Mouse (Mus musculus) T-helper 1 cell (primary cell): ENCODE data around the gene Dclre1c.
"Not testable (repeated sequence)": the region's sequence is repeated elsewhere in the genome, so short reads cannot be mapped to it uniquely, and the experiment has no call there.

Experiments
- in situ Hi-C: fragments of 300-600 bp; cut with MboI, MseI; formaldehyde crosslinking; loops from one replicate; pipeline ENCODE4 v1.15.1; 2025; ENCODE audit warnings: high pct_unique_total_duplicates

The Dclre1c gene

DNA sequence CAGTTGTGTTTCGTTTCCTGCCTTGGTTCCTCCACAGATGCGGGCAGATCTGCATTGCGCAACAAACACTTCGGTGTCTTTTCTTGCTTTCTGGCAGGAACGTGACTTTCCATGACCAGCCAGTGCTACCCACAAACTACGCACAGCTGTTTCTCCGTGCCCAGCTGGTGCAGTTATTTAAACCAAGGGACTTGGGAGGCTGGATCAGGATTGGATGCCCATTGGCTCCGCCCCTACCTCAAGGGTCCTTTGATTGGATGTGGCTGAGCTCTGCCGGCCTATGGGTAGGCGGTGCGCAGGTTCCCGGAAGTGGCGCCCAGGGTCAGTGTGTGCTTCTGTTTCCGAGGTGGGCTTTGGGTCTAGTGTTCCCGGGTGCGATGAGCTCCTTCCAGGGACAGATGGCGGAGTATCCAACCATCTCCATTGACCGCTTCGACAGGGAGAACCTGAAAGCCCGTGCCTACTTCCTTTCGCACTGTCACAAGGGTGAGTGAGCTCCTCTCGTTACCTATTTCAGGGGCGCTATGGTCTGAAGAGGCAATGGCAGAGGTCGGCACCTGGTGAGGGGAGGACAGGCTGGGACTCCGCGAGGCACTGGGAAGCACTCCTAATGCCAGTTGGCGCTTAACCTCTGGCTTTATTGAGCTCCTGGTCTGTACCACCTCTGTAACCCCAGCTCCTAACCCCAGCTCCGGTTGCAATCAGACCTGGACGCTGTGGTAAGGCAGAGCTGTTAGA is at the start of gene Dclre1c:
Dclre1c (plus strand) TSS at position 291 of the 738 bp plus-strand sequence.
- in situ Hi-C loops: no loop called here

DNA sequence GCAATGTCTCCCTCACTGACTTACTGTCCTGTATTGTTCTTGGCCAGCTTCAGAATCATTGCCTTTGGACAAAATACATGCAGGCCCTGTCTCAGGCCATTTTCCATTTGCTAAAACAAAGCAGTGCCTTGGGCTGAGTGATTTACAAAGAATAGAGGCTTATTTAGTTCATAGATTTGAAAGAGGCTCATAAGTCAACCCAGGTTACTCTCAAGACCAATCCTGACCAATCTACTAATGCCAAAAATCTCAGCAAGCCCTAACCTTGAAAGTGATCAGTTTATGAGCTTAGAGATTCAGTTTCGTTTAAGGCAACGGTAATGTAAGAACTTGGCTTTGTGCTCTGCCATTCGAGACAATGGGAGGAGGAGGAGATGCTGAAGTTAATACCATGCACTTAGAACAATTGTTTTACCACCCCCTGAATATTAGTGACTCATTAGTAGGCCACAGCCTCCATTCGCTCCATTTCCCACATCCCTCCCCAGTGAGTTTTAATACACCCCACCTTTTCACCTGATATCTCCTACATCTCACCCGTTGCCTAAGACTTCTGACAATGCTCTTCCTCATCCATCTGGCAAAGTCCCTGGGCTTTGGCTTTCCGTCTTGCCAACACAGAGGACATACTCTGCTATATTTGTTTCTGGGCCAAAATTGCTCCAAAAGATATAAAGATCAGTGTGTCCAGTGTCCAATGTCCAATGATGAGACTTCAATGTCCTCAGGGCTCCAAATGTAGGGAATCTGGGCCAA is 36.6 kb upstream of the Dclre1c start:
- in situ Hi-C loops: no loop called here

- in situ Hi-C loops: no loop called here
Observed at GRCm38 (mm10) chr2:3391945-3392344, 32.0 kb upstream of the Dclre1c start.

GRCm38 (mm10) chr2:3397110-3397509 is 26.8 kb upstream of the Dclre1c start, which contains the start of gene Olah:
Gene Olah (minus strand): TSS chr2:3397210.
- in situ Hi-C loops: not testable (repeated sequence)

- in situ Hi-C loops: no loop called here
Observed at GRCm38 (mm10) chr2:3405981-3406380, 17.9 kb upstream of the Dclre1c start.

DNA sequence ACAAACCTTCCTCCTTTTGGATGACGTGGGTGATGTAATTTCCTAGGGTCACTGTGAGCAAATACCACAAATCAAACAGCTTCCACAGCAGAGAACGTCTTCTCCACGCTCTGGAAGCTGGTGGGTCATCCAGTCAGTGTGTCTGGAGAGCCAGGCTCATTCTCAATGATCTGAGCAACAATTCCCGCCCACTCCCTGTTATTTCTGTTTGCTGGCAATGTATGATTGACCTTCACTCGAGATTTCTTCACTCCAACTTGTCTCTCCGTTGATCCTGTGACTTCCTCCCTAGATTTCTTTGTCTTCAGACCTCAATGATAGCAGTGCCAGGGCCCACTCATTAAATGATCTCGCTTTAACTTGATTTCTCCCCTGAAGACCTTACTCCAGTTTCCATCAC is 16.2 kb upstream of the Dclre1c start:
- in situ Hi-C loops: no loop called here

DNA sequence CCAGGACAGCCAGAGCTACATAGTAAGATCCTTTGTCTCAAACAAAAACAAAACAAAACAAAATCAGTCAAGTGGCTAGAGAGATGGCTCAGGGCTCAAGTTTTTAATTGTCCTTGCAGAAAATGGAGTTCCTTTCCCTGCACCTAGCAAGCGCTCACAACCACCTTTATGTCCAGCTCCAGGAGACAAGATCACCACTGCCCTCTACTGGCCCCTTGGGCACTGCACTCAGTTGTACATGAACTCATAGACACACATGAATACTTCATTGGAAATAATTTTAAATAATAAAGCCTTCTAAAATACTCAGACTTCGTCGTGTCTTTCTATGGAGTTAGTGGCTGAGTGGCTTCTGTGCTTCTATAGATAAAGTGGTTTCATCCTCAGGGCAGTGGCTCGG is 9.7 kb upstream of the Dclre1c start:
- in situ Hi-C loops: loop anchor here (5.0 kb wide), 1 partner anchor 67 kb away; no protein-coding TSS in a partner anchor

- in situ Hi-C loops: no loop called here
Observed at GRCm38 (mm10) chr2:3415676-3416075, 8.3 kb upstream of the Dclre1c start.

DNA sequence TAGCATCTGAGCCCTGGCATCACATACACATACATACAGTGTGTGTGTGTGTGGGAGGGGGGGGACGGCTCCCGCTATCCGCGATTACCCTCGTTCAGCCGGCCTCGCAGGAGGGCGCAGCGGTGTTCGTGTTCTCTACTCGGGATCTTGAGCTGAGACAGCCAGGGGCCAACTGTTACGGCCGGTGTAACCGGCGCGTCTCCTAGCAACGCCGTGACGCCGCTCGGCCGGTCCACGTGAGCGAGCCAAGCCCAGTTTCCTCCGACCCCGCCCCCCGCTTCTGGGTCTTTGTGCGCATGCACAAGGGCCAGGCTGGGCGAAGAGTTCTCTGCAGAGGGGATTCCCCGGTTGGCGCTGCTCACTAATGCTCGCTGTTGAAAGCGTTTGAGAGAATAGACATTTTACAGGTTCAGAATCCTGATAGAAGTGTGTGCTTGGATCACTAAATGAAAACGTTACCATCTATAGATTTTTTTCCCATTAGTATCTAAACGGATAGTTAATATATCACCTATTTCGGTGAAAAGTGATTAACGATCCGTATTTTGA is 5.0 kb upstream of the Dclre1c start:
- in situ Hi-C loops: no loop called here

- in situ Hi-C loops: no loop called here
Observed at GRCm38 (mm10) chr2:3420157-3420556, 3.8 kb upstream of the Dclre1c start.

DNA sequence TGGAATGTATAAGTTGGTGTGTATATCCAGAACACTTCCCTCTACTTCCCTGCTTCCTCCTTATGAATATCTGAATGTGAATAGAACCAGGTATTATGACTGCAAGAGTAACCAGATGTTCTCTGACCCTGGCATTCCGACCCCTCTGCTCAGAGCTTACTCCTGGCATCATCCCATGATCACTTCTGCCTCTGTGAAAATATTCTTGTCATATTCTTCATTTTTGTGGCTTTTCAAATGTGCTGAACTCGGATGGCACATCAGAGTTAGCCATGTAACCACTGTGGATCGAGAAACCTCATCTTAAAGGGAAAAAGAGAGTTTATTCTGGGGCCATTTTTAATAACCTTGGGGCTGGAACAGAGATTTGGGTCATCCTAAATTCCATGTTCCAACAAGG is 1.4 kb upstream of the Dclre1c start, which contains the start of gene Meig1:
Meig1 (minus strand) TSS at position 101 of the 400 bp plus-strand sequence.
- in situ Hi-C loops: no loop called here

- in situ Hi-C loops: no loop called here
Observed at GRCm38 (mm10) chr2:3424579-3424910, 614 bp downstream of the Dclre1c start.

GRCm38 (mm10) chr2:3430956-3431355 is 7.0 kb downstream of the Dclre1c start:
- in situ Hi-C loops: no loop called here

- in situ Hi-C loops: no loop called here
Observed at GRCm38 (mm10) chr2:3435369-3436061, 11.6 kb downstream of the Dclre1c start.

GRCm38 (mm10) chr2:3437956-3438355 is 14.0 kb downstream of the Dclre1c start:
- in situ Hi-C loops: no loop called here

GRCm38 (mm10) chr2:3444206-3444605 is 20.3 kb downstream of the Dclre1c start:
- in situ Hi-C loops: no loop called here

DNA sequence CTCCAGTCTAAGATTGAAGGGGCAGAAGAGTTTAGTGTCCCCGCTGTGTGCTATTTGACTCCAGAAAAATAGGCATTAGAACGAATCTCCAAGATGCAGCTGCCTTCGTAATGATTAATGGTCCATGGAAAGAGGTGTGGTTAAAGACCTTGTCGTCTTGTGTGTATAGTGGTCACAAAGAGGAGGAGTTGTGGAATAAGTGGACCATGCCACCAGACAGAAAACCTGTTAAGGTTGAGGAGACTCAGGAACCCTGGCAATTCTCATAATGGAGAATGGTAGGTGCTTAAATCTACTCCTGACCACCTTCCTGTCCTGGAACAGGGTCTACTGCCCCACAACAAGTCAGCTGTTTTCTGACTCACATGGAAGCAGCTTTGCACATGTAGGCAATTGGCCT is 22.1 kb downstream of the Dclre1c start:
- in situ Hi-C loops: no loop called here

GRCm38 (mm10) chr2:3449431-3449830 is 25.5 kb downstream of the Dclre1c start:
- in situ Hi-C loops: no loop called here

DNA sequence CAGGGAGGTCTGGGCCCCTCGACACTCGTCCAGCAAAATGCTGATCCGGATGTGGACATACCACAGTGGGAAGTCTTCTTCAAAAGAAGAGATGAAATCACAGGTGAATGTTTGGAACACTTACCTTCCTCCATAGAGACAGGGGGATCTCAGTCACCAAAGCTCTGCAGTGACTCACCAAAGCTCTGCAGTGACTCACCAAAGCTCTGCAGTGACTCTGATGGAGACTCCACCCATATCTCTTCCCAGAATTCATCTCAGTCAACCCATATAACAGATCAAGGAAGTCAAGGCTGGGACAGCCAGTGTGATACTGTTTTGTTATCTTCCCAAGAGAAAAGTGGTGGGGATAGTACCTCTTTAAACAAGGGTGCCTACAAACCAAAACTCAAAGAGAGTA is 29.2 kb downstream of the Dclre1c start:
- in situ Hi-C loops: no loop called here

GRCm38 (mm10) chr2:3456590-3456989 is 32.7 kb downstream of the Dclre1c start:
- in situ Hi-C loops: no loop called here

GRCm38 (mm10) chr2:3473891-3474290 is 50.0 kb downstream of the Dclre1c start:
- in situ Hi-C loops: no loop called here

GRCm38 (mm10) chr2:3474361-3474805 is 50.5 kb downstream of the Dclre1c start:
- in situ Hi-C loops: no loop called here
